Mouse (Mus musculus) kidney, adult 2 months (tissue): ENCODE measurements around the gene Ipo7.
A peak's percentile ranks its signal among the peaks of the same experiment; 100 is the strongest.

Experiments used
- CTCF ChIP-seq: fragments of 200-500 bp; conservative IDR thresholded peaks from 2 replicates; pipeline ENCODE4 v1.5.1; 2011; ENCODE audit warnings: low read depth, mild to moderate bottlenecking, control low read depth, low read length, moderate library complexity, mixed read lengths; ENCODE audit not compliant: insufficient read depth, insufficient read length
- POLR2A ChIP-seq: fragments of 200-500 bp; IDR thresholded peaks from one replicate; pipeline ENCODE4 v1.6.1; 2011; ENCODE audit warnings: low read depth, low read length, control low read depth

DNA sequence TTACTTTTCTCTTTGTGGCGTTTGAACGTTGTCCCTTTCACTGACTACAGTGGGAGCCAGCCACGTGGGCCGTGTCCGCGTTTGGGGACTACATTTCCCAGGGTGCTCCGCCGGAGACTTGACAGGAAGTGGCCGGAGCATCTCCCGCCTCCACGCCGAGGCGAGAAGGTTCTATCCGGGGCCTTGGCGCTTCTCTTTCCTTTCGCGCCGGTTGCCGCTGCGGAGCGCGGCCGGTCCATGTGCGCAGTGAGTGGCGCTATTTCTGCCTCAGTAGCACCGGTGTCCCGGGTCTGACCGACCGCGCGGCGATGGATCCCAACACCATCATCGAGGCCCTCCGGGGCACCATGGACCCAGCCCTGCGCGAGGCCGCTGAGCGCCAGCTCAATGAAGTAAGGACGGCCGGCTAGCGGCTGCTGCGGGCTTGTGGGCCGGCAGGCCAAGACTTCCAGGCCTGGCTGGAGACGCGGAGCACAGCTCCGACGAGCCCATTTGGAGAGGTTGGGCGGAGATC lies at the start of gene Ipo7:
- TF ChIP-seq CTCF, result no peak
- peak; percentile 82 for TF ChIP-seq POLR2A
